Mouse (Mus musculus): ENCODE measurements around the gene Pcgf2.

- TF ChIP-seq GATA1 (IDR thresholded peaks at IDR 0.05; ENCODE audit: low read length) (no peak), TAL1 (IDR thresholded peaks at IDR 0.05; ENCODE audit: low read length) (no peak)
Measured at GRCm38 (mm10) chr11:97677842-97678241, 22.5 kb downstream of the Pcgf2 start.

Data from erythroblast, embryonic 14.5 days (primary cell).